Mouse (Mus musculus): ENCODE data around the gene Ddx27.

Ddx27 gene

DNA sequence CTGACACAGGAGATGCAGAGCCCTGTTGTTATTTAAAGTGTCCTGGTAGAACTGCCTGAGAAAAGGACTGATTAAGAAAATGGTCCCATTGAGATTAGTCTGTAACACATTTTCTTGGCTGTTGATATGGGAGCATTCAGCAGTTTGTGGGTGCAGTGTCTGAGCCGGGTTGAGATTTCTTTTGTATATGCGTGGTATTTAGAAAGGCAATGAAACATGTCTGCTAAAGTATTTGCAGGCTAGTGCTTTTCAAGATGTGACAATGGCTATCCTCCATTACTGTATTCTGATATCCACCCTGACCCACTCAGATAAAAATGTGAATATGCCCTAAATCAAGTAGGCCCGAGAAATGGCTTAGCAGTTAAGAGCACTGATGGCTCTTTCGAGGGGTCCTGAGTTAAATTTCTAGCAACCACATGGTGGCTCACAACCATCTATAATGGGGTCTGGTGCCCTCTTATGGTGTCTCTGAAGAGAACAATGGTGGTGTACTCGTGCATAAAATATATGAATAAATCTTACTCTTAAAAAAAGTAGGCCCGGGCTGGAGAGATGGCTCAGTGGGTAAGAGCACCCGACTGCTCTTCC is 49.0 kb downstream of the Ddx27 start:
- DNase-seq: no peak

DNA sequence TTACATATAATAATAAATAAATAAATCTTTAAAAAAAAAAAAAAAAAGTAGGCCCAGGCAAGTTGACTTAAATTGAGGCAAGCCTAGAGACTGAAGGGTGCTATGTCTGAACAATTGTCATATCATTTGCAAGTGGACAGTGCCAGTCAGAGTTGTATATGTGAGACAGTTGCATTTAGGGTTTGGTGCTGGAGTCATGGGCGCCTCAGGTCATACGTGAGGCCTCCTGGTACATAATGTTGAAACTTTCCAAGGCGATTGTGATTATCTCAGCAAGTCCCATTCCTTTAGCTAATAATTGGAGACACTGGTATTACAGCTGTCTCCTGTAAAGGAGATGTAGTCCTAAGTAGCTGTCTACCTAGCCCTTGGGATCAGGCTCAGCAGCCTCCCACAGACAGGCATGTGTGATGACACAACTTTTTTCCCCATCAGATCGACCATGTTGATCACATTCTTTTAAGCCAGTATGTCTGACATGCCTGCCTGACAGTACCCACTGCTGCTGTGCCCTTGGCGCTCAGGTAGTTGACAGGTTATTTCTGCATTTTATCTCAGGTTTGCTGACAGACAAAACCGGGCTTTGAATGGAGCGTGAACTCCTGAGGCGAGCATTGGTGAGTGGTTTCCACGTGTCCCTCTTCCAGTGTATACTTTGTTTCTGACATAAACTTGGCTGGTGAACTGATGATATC is 49.8 kb downstream of the Ddx27 start:
- DNase-seq: no peak

DNA sequence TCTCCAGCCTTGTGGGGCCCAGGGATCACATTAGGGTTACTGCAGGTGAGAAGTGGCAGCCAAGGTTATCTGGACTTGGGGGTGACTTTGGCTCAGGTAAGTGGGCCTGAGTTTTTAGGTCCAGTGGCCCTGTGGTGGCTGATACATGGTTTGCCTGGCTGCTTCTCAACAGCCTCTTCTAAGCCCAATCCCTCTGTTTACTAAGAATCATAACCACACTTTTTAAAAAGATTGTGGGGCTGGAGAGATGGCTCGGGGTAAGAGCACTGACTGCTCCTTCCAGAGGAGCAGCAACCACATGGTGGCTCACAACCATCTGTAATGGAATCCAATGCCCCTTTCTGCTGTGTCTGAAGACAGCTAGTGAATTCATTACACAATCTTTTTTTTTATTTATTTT is 51.0 kb downstream of the Ddx27 start:
- no peak for DNase-seq

DNA sequence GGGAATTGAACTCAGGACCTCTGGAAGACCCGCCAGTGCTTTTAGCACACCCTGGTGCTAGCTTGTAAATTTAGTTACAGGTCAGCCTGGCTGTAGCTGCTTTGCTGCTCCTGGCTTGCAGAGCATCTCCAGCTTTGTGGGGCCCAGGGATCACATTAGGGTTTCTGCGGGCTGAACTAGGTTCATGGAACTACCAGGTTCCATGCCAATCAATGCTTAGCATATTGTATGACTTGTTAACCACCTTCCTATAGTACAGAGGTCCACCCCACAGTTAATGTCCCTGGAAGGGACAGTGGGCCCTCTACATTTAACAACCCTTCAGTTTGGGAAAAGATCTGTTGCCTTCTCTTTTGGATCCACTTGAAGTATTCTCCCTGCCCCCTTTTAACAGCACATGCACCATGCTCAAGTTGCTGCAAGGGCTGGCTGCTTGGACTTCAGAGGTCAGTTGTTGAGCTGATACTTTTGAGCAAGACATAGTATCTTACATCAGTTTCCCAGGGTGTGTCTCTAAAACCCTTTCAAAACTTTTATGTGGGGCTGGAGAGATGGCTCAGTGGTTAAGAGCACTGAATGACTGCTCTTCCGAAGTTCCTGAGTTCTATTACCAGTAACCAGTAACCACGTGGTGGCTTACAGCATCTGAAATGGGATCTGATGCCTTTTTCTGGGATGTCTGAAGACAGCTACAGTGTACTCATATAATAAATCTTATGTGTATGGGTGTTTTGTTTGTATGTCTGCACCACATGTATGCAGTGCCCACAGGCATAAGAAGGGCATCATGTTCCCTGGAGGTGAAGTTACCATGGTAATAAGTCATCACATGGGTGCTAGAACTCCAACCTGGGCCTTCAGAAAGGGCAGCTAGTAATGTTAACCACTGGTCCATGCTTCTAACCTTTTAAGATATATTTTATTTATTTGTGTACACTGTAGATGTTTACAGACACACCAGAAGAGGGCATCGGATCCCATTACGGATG is 51.8 kb downstream of the Ddx27 start:
- no peak for DNase-seq

DNA sequence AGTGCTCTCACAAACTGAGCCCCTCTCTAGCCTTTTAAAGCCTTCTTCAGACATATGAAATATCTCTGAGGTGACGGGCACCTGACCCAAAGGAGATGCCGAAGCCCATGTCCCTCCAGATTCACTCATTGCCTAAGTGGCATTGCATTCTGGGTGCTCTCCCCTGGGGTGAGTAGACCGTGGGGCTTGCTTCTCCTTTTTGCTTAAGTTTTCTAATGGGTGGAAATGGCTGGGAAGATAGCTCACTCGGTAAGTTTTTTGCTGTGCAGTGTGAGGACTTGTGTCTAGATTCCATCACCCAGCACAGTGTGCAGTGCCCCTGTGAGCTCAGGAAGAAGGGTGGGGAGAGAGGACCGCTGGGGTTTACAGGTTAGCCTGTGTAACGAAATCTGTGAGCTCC is 52.6 kb downstream of the Ddx27 start:
- no peak for DNase-seq

DNA sequence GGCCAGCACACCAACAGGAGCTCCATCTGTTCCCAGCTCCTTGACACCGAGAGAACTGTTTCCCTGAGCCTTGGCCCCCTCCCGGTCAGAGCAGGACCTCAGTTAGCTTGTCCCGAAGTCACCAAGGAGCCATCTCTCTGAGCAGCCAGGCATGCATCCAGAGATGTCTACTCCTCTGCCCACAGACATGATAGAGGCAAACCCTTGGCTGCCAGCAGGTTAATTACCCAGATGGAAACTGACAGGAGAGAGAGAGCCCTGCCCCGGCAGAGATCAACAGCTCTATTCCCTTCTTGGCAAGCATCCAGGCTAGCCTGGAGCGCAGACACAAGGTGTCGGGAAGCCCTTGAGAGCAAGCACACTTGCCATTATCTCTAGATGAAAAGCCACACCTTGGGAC is 55.3 kb downstream of the Ddx27 start:
- DNase-seq: peak; percentile 59

DNA sequence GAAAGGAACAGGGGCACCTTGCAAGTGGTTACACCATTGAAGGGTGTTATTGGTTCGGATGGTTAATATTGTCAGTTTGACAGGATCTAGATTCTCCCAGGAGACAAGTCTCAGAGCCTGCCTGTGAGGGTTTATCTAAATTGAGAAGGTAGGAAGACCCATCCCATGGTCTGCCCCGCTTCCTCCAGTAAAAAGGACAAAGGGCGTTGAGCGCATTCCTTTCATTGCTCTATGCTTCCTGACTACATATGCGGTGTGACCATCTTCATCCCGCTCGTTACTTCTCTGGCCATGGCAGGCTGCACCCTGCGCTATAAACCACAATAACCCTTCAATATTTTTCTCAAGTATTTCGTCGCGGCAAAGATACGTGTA is 56.3 kb downstream of the Ddx27 start:
- no peak for DNase-seq

DNA sequence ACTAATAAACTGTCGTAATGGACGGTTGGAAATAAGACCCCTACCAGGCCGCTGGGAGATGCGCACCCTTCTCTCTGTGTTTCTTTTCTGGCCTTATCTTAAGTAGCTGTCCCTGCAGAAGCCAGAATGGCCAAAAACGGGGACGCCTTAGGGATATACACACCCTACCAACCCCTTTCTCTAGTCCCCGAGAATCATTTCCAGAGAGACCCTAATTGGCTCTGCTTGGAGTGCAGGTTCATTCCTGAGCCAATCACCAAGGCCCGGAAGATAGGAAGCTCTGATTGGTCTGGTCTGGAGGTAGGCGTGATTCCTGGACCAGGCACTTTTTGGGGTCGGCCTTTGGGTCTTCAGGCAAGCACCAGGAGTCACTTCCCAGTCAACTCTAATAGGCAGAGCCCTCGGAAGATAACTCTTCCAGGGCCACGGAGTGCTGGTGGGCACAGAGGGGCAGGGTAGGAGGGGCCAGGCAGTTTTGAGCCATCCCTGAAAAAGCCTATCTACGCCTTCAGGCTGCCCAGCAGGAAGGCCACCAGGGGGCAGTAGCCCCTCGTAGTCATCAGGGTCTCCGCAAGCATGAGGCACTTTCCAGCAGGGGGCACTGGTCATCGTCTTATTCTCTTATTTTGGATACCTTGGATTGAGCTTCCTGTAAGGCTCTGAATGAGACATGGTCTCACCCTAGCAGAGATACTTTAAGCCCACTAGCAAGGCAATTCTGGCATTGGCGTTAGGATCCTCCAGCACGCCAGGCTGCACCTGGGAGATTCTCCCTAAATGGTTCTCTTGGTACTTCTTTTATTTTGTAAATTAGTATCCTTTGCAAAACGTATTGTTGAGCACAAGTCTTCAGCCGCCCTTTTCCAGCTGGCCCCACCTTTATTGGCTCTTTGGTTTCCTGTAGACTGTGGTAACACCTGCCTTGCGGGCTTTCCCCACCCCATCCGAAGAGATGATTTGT is 56.9 kb downstream of the Ddx27 start:
- DNase-seq: peak; percentile 98

DNA sequence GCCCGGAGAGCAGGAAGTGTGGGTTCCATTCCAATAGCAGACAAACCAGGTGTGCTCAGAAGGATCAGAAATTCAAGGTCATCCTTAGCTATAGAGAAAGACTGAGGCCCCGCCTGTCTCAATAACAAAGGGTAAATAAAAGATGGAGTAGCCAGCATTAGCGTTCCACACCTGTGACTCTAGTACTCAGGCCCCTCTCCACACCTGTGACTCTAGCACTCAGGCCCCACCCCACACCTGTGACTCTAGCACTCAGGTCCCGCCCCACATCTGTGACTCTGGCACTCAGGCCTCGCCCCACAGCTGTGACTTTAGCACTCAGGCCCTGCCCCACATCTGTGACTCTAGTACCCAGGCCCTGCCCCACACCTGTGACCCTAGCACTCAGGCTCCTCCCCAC is 59.6 kb downstream of the Ddx27 start:
- DNase-seq: no peak

DNA sequence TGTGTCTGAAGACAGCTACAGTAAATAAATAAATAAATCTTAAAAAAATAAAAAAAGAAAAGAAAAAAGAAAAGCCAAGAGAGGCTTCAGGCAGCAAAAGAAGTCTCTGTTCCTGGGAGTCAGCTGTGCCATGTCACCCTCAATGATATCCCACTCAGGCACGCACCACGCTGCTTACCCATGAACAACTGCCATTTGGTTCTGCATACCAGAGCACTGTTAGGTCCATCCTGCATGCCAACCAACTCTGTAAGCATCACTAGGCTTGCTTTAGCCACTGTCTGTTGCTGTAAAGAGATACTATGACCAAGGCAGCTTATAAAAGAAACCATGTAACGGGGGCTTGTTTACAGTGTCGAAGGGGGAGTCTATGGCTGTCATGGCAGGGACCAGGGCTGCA is 61.4 kb downstream of the Ddx27 start:
- no peak for DNase-seq

DNA sequence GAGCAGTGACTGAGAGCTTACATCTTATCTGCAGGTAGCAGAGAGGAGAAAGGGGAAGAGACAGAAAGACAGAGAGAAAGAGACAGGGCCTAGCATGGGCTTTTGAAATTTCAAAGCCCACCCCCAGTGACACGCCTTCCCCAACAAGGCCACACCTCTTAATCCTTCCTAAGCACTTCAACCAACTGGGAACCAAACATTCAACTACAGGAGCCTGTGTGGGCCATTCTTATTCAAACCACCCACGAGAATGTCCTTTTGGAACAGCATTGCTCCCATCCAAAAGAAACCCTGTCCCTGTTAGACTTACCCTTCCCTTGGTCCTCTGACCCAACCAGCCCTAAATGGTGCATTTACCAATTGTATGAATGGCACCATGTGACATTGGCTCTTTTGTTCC is 61.8 kb downstream of the Ddx27 start:
- DNase-seq: no peak

DNA sequence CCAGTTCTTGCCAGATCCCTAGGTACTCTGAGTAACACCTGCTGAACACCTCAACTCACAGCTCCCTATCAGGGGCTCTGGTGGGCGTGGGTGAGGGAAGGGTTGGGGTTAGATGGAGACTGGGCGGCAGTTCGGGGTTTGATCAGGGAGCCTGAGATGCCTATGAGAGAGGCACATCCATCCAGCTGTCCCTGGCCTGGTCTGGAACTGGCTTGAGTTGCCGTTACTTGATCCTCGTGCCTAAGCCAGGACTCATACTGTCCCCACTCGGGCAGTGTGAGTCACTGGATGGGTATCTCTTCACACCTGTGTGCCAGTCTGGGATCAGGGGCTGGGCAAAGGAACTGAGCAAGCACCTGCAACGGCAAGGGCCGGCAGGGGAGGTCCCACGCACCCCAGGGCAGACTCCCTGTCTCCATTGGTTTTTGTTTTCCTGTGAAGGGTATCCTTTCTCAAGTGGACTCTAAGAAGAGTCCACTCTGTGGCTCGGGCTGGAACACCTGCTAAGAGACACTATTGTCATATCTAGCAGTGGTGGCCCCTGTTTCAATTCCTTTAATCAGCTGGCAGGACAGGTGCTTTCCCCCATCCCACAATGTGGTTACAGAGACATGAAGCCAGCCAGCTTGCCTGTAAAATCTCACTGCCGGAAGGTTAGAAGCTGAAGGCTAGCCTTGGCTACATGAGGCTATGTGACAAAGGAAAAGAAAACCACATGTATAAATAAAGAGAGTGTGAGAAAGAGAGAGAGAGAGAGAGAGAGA is 62.4 kb downstream of the Ddx27 start:
- no peak for DNase-seq

DNA sequence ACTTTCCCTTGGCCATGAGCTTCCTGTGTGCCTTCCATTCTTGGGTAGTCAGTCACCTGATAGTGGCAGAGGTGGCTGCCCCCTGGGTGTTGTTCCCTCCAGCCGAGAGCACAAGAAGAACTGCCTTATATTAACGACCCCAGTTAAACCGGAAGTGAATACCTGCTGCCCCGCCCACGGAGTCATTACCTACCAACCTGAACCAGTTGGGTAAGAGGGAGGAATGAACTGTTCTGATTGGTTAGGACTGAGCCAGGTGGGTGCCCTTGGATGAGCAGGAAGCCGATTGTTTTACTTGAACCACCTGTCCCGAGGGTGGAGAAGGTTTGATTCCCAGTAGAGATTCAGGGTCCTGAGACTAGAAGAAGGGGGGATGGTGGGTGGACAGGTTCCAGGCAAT is 63.5 kb downstream of the Ddx27 start:
- no peak for DNase-seq

DNA sequence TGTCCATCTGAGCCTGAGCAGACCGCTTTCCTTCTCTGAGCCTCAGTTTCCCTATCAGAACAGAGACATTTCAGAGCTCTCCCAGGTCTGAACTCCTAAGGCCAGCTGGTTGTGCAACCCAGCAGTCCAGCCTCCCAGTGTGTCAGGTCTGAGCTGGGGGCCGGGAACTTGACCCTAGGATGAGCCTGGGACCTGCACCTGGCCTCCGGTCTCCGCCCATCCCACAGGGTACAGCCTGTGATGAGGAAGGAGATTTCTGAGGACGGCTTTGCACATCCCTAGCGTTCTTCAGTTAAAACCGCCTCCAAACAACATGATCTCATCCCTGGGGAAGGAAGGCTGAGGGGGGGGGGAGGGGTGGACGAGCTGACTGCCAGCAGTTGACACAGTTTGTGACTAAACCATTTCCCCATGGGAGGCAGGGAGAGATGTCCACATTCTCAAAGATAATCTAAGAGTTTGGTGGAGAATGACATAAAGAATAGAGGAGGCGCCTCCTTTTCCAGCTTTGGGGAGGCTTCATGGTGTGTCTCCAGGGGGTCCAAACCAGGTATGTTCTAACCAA is 64.0 kb downstream of the Ddx27 start:
- DNase-seq: no peak

DNA sequence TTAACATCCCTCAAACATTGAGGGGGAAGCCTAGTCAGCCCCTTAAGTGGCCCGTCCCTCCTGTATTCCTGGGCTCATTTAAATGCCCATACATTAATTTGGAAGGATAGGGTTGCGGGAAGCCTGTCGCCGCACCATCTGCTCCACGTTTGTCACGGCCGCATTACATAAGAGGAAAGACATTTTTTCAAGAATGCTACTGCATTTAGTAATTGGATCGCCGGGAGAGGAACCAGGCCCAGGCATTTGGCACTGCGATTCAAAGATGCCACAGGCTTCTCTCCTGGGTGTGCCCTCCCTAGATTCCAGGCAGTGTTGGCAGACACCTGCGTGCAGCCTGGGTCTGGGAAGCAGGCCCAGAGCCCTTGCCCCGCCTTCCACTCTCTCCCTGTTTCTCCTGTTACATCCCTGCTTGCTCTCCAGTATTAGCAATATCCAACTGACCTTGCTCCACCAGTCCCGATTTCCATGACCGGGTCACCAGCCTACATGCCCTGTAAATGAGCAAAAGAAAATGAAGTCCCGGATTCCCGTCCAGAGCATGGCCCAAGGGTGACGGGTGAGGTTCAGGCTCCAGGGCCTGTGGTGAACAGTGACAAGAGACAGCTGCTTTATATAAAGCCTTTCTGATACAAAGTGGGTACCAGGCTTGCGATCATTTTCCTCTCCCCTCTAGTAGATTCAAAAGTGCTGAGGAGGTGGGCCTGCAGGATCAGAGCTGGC is 64.7 kb downstream of the Ddx27 start:
- DNase-seq: no peak

DNA sequence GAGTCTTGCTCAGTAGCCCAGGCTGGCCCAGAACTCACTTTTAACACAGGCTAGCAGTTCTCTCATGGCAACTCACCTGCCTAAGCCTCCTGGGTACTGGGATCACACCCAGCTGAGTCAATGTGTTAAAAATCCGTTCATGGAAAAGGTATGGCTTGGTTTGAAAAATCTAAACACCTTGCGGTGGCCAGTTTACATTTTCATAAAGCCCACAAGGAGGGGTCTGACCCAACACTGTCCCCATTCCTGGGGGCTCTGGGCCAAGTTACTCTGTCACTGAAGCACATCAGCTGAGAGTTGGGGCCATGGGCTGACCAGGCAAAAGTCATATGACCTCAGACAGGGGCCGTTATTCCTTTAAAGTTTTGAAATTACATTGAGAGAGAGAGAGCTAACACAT is 65.4 kb downstream of the Ddx27 start:
- DNase-seq: no peak

DNA sequence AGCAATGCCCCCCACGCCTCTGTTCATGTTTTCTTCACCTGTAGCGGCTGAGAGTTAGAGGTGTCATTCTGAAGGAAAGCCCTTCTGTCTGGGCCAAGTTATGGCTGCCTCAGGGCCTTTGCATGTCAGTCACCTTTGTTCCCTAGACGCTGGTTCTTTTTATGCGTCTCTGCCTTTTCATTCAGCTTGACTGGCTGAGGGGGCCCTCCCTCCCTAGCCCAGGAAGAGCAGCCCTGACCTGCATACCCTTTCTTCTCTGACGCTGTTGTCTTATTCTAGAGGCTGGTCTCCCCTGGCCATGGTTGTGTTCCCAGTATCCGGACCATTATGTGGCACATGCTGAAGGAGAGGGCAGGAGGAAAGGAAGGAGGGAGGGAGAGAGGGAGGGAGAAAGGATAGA is 66.1 kb downstream of the Ddx27 start:
- DNase-seq: no peak

DNA sequence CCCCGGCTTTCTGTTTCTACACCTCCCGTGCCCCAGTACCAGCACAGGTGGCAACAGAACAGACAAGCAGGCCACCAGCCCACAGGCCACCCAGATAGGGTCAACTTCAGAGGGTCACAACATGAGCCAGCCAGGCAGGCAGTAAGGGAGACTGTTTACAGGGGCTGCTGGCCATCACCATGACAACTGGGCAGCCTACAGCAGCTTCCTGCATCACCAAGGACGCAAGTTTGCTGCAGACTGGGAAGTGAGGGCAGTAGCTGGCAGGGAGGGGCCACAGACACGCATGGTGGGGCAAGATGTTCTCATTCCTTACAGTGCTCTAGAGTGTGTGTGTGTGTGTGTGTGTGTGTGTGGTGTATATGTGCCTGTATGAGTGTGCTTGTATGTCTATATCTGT is 66.6 kb downstream of the Ddx27 start:
- peak; percentile 48 for DNase-seq
